Mouse (Mus musculus): Measurements from ENCODE around the gene 2410002F23Rik. TPM values are rescaled to one million over a fixed set of nuclear protein-coding genes. Genes with fewer than 3 reads are reported as not detected.
"Not testable (repeated sequence)": the region's sequence is repeated elsewhere in the genome, so short reads cannot be mapped to it uniquely, and the experiment has no call there.

2410002F23Rik gene
- polyA plus RNA-seq (2016; fragmentation: Nextera tagmentation; extraction: Ambion mirVana): 64.3 and 66.7 TPM in 2 replicates

GRCm38 (mm10) chr7:44246055-44246983, at the start of gene 2410002F23Rik, which contains the start of gene 1700028J19Rik:
Gene 2410002F23Rik, plus strand, starts transcription at chr7:44246722.
Gene 1700028J19Rik, minus strand, starts transcription at chr7:44246695.
- Histone ChIP-seq H3K9ac (peak within 1 kb of the TSS; percentile 89), H3K27ac (peak within 1 kb of the TSS; percentile 79), H3K4me3 (peak within 1 kb of the TSS; percentile 93), H3K9me3 (replicated peaks) (no peaks in the 10 kb centered on the region), H3K36me3 (peaks cover 36% of the 10 kb centered on the region), H3K27me3 (replicated peaks) (no peaks in the 10 kb centered on the region; the same call in 1 of the 2 replicates), H3K4me1 (peaks cover 43% of the 10 kb centered on the region), H3K4me2 (peak within 1 kb of the TSS; percentile 79)
- peak; percentile 83 for ATAC-seq
- WGBS (ENCODE audit: insufficient replicate concordance): under 1% methylated on average over 62 of the region's 62 CpGs

DNA sequence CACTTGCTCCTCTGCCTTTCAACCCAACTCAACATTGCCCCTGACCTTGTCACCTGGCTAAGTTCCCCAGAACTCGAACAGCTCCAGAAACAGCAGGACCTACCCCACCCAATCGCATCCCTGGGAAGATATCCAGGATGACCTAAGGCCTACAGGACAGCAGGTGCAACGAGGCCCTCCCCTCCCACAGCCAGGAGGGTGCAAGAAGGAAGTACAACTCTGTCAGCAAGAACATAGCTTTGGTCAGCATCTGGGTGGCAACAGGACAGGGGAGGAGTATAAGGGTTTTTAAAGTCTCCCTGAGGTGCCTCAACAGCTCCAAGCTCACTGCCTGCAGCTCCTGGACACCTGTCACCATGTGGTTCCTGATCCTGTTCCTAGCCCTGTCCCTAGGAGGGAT, 48.6 kb upstream of the 2410002F23Rik start, which contains the start of gene Klk1b3:
TSS of gene Klk1b3 (plus strand) at position 301 of the 400 bp plus-strand sequence.
- Histone ChIP-seq H3K9me3 (replicated peaks) (no peaks in the 10 kb centered on the region), H3K4me1 (no peaks in the 10 kb centered on the region), H3K27ac (no peak within 1 kb of the TSS), H3K9ac (no peak within 1 kb of the TSS), H3K4me2 (no peak within 1 kb of the TSS), H3K36me3 (no peaks in the 10 kb centered on the region), H3K4me3 (no peak within 1 kb of the TSS), H3K27me3 (replicated peaks) (no peaks in the 10 kb centered on the region)
- 43% methylated on average over 3 of the region's 3 CpGs for WGBS (ENCODE audit: insufficient replicate concordance)
- no peak for ATAC-seq

DNA sequence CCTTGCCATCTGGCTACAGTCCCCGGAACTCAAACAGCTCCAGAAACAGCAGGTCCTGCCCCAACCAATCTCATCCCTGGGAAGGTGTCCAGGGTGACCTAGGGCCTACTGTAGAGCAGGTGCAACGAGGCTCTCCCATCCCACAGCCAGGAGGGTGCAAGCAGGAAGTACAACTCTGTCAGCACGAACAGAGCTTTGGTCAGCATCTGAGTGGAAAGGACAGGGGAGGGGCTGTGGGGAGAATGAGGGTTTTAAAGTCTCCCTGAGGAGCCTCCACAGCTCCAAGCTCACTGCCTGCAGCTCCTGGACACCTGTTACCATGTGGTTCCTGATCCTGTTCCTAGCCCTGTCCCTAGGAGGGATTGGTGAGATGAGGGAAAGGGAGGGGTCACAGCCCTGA, 39.4 kb upstream of the 2410002F23Rik start, which contains the start of gene Klk1b4:
TSS of gene Klk1b4 (plus strand) at position 301 of the 400 bp plus-strand sequence.
- not testable (repeated sequence) for H3K4me1 ChIP-seq; H3K9me3 ChIP-seq (replicated peaks); H3K27me3 ChIP-seq (replicated peaks); H3K4me3 ChIP-seq; H3K27ac ChIP-seq; H3K36me3 ChIP-seq; ATAC-seq; H3K4me2 ChIP-seq; H3K9ac ChIP-seq
- 34% methylated on average over 3 of the region's 3 CpGs for WGBS (ENCODE audit: insufficient replicate concordance)

- Histone ChIP-seq H3K36me3 (no peaks in the 10 kb centered on the region), H3K9ac (no peak overlapping the region), H3K9me3 (replicated peaks) (no peaks in the 10 kb centered on the region), H3K27ac (no peak overlapping the region), H3K4me3 (no peak overlapping the region), H3K27me3 (replicated peaks) (no peaks in the 10 kb centered on the region), H3K4me1 (no peaks in the 10 kb centered on the region), H3K4me2 (no peak overlapping the region)
- 58% methylated on average over 3 of the region's 3 CpGs for WGBS (ENCODE audit: insufficient replicate concordance)
- no peak for ATAC-seq
Observed at GRCm38 (mm10) chr7:44208307-44208706, 38.2 kb upstream of the 2410002F23Rik start.

- 64% methylated on average over 1 of the region's 1 CpGs for WGBS (ENCODE audit: insufficient replicate concordance)
- Histone ChIP-seq H3K4me2 (no peak within 1 kb of the TSS), H3K36me3 (no peaks in the 10 kb centered on the region), H3K4me1 (no peaks in the 10 kb centered on the region), H3K9me3 (replicated peaks) (no peaks in the 10 kb centered on the region), H3K27ac (no peak within 1 kb of the TSS), H3K4me3 (no peak within 1 kb of the TSS), H3K27me3 (replicated peaks) (peaks cover 6% of the 10 kb centered on the region; the same call in 1 of the 2 replicates), H3K9ac (no peak within 1 kb of the TSS)
- no peak for ATAC-seq
Observed at GRCm38 (mm10) chr7:44215645-44216044, 30.9 kb upstream of the 2410002F23Rik start, which contains the start of gene Klk1b5. Gene Klk1b5, plus strand, starts transcription at chr7:44215945.

- not testable (repeated sequence) for H3K9me3 ChIP-seq (replicated peaks); H3K4me1 ChIP-seq; H3K27ac ChIP-seq; H3K4me3 ChIP-seq; H3K36me3 ChIP-seq; H3K27me3 ChIP-seq (replicated peaks); H3K9ac ChIP-seq
- peak overlapping the region; percentile 3; the same call in 1 of the 2 replicates for H3K4me2 ChIP-seq
- ATAC-seq: peak; percentile 52; the same call in 1 of the 2 replicates
- WGBS (ENCODE audit: insufficient replicate concordance): 47% methylated on average over 9 of the region's 10 CpGs
Observed at GRCm38 (mm10) chr7:44221601-44222000, 24.9 kb upstream of the 2410002F23Rik start.

GRCm38 (mm10) chr7:44222335-44222734, 24.2 kb upstream of the 2410002F23Rik start:
- not testable (repeated sequence) for H3K4me3 ChIP-seq; H3K9ac ChIP-seq; H3K9me3 ChIP-seq (replicated peaks); H3K4me2 ChIP-seq; ATAC-seq; H3K36me3 ChIP-seq; H3K4me1 ChIP-seq; H3K27ac ChIP-seq; H3K27me3 ChIP-seq (replicated peaks)
- WGBS (ENCODE audit: insufficient replicate concordance): 51% methylated on average over 6 of the region's 6 CpGs

GRCm38 (mm10) chr7:44225076-44225475, 21.4 kb upstream of the 2410002F23Rik start, which contains the start of gene Klk1:
Gene Klk1, plus strand, starts transcription at chr7:44225360.
- Histone ChIP-seq H3K4me1 (peaks cover 4% of the 10 kb centered on the region; the same call in 1 of the 2 replicates), H3K4me3 (no peak within 1 kb of the TSS), H3K27ac (no peak within 1 kb of the TSS), H3K36me3 (no peaks in the 10 kb centered on the region), H3K27me3 (replicated peaks) (peaks cover 3% of the 10 kb centered on the region; the same call in 1 of the 2 replicates), H3K4me2 (no peak within 1 kb of the TSS), H3K9me3 (replicated peaks) (no peaks in the 10 kb centered on the region), H3K9ac (no peak within 1 kb of the TSS)
- no peak for ATAC-seq
- WGBS (ENCODE audit: insufficient replicate concordance): 29% methylated on average over 1 of the region's 1 CpGs

DNA sequence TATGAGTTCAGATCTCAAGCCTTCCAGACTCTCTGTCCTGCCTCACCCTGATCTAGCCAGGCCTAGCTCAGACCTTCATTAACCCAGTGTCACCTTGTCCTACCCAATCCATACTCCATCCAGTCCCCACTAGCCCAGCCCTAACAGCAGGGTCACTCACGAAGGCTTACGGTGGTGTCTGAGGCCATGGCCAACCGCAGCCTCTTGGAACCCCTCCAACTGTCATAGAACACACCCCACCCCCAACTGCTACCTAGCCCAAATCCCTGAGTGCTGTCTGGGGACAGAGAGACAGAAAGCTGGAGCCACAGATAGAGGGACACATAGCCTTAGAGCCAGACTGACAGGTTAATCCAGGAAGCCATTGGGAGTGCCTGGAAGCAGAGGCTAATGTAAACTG, 10.6 kb upstream of the 2410002F23Rik start, which contains the start of gene Gm36864:
TSS of gene Gm36864 (plus strand) at position 269 of the 400 bp plus-strand sequence.
- Histone ChIP-seq H3K9me3 (replicated peaks) (no peaks in the 10 kb centered on the region), H3K27ac (no peak within 1 kb of the TSS), H3K4me2 (no peak within 1 kb of the TSS), H3K36me3 (no peaks in the 10 kb centered on the region), H3K27me3 (replicated peaks) (peaks cover 7% of the 10 kb centered on the region; the same call in 1 of the 2 replicates), H3K4me3 (no peak within 1 kb of the TSS), H3K9ac (no peak within 1 kb of the TSS), H3K4me1 (peaks cover 12% of the 10 kb centered on the region)
- WGBS (ENCODE audit: insufficient replicate concordance): 75% methylated on average over 3 of the region's 3 CpGs
- ATAC-seq: no peak

GRCm38 (mm10) chr7:44239913-44240312, 6.6 kb upstream of the 2410002F23Rik start:
- ATAC-seq: no peak
- Histone ChIP-seq H3K27ac (no peak overlapping the region), H3K36me3 (no peaks in the 10 kb centered on the region), H3K4me3 (no peak overlapping the region), H3K4me1 (peaks cover 16% of the 10 kb centered on the region), H3K9ac (no peak overlapping the region), H3K9me3 (replicated peaks) (no peaks in the 10 kb centered on the region), H3K27me3 (replicated peaks) (peaks cover 7% of the 10 kb centered on the region; the same call in 1 of the 2 replicates), H3K4me2 (no peak overlapping the region)
- WGBS (ENCODE audit: insufficient replicate concordance): 16% methylated on average over 2 of the region's 2 CpGs

DNA sequence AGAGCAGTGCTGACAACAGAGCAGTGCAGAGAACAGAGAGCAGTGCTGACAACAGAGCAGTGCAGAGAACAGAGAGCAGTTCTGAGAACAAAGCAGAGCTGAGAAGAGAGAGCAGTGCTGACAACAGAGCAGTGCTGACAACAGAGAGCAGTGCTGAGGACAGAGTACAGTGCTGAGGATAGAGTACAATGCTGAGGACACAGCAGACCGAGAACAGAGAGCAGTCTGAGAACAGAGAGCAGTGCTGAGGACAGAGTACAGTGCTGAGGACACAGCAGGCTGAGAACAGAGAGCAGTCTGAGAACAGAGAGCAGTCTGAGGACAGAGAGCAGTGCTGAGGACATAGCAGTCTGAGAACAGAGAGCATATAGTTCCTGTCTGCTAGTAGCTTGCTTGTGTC, 5.8 kb upstream of the 2410002F23Rik start:
- Histone ChIP-seq H3K4me2 (no peak overlapping the region), H3K27ac (no peak overlapping the region), H3K27me3 (replicated peaks) (peaks cover 6% of the 10 kb centered on the region; the same call in 1 of the 2 replicates), H3K9me3 (replicated peaks) (no peaks in the 10 kb centered on the region), H3K4me3 (no peak overlapping the region), H3K4me1 (peaks cover 24% of the 10 kb centered on the region), H3K9ac (no peak overlapping the region), H3K36me3 (no peaks in the 10 kb centered on the region)
- WGBS (ENCODE audit: insufficient replicate concordance): 25% methylated on average over 1 of the region's 1 CpGs
- no peak for ATAC-seq

GRCm38 (mm10) chr7:44241163-44241562, 5.4 kb upstream of the 2410002F23Rik start:
- H3K36me3 ChIP-seq: no peaks in the 10 kb centered on the region
- no peaks in the 10 kb centered on the region for H3K9me3 ChIP-seq (replicated peaks)
- no peak for ATAC-seq
- H3K27me3 ChIP-seq (replicated peaks): peaks cover 4% of the 10 kb centered on the region; the same call in 1 of the 2 replicates
- peaks cover 25% of the 10 kb centered on the region for H3K4me1 ChIP-seq
- H3K4me3 ChIP-seq: no peak overlapping the region
- 45% methylated on average over 2 of the region's 2 CpGs for WGBS (ENCODE audit: insufficient replicate concordance)
- no peak overlapping the region for H3K4me2 ChIP-seq
- H3K9ac ChIP-seq: no peak overlapping the region
- H3K27ac ChIP-seq: no peak overlapping the region
